ENCODE assay signal across 20 mouse cellular contexts in genomic region chr13:103705436-103705978, GRCm38 (mm10).
DNase-seq lines count a peak whose midpoint lies in the region; ATAC-seq and TF ChIP-seq lines count a peak whose summit lies in the region.
"Had no signal": no experiment of that assay in that cellular context is flagged by ENCODE, and none has a peak within 500 bp of the region (broad histone marks: within the 10 kb centered on the region; RNA-seq: fewer than 3 reads in every experiment).

No protein-coding gene starts in this region.

- no peaks in the 10 kb centered on the region; the same call in 1 of the 2 replicates for H3K4me1 ChIP-seq in hindbrain, embryonic 15.5 days (replicated peaks)
- no peaks in the 10 kb centered on the region for H3K4me1 ChIP-seq in hindbrain, embryonic 11.5 days (replicated peaks; ENCODE audit: control insufficient read depth, insufficient read depth, low read length)
- no peaks in the 10 kb centered on the region for H3K4me1 ChIP-seq in intestine, postnatal 0 days (replicated peaks; ENCODE audit: control insufficient read depth, insufficient read depth, low read length)

- no peaks in the 10 kb centered on the region for H3K9me3 ChIP-seq in hindbrain, embryonic 15.5 days
- H3K9me3 ChIP-seq in hindbrain, embryonic 11.5 days (ENCODE audit: control insufficient read depth, low read length) = no peaks in the 10 kb centered on the region
- H3K9me3 ChIP-seq in intestine, postnatal 0 days (ENCODE audit: control insufficient read depth) = no peaks in the 10 kb centered on the region
- H3K9me3 ChIP-seq: embryonic facial prominence, embryonic 13.5 days; forebrain, embryonic 12.5 days; heart, embryonic 12.5 days had no signal

- TF ChIP-seq CTCF in intestine, postnatal 0 days (IDR thresholded peaks at IDR 0.05; ENCODE audit: low read depth) = no peak

- H3K4me3 ChIP-seq in hindbrain, embryonic 15.5 days = no peak overlapping the region
- no peak overlapping the region for H3K4me3 ChIP-seq in hindbrain, embryonic 11.5 days (ENCODE audit: low read depth, low read length)
- no peak overlapping the region for H3K4me3 ChIP-seq in intestine, postnatal 0 days (ENCODE audit: low read depth, low read length)
- H3K4me3 ChIP-seq: embryonic facial prominence, embryonic 13.5 days; forebrain, embryonic 12.5 days; heart, adult 2 months; heart, embryonic 12.5 days had no signal

- H3K27me3 ChIP-seq in hindbrain, embryonic 15.5 days = no peaks in the 10 kb centered on the region
- H3K27me3 ChIP-seq in hindbrain, embryonic 11.5 days (ENCODE audit: control insufficient read depth, insufficient read depth, low read length) = no peaks in the 10 kb centered on the region
- no peaks in the 10 kb centered on the region for H3K27me3 ChIP-seq in intestine, postnatal 0 days (replicated peaks; ENCODE audit: control insufficient read depth, insufficient read depth, low read length)
- H3K27me3 ChIP-seq: embryonic facial prominence, embryonic 13.5 days; forebrain, embryonic 12.5 days; heart, embryonic 12.5 days had no signal

- peak; percentile 15; the same call in 1 of the 2 replicates for ATAC-seq in hindbrain, embryonic 15.5 days (ENCODE audit: low FRiP score, low read depth)
- no peak for ATAC-seq in hindbrain, embryonic 11.5 days (ENCODE audit: low FRiP score)
- peak; percentile 74 for ATAC-seq in intestine, postnatal 0 days
- ATAC-seq: forebrain, embryonic 16.5 days; hindbrain, embryonic 16.5 days; inflammation-experienced regulatory T-cells, adult 6 months had no signal

- H3K9ac ChIP-seq in hindbrain, embryonic 15.5 days = no peak overlapping the region
- no peak overlapping the region for H3K9ac ChIP-seq in hindbrain, embryonic 11.5 days (ENCODE audit: low read depth, low read length)
- H3K9ac ChIP-seq in intestine, postnatal 0 days (ENCODE audit: low read depth, low read length) = no peak overlapping the region
- H3K9ac ChIP-seq: embryonic facial prominence, embryonic 13.5 days; forebrain, embryonic 12.5 days; heart, embryonic 12.5 days had no signal

- peak; percentile 14 for DNase-seq in adrenal gland, postnatal 14 days
- no peak for DNase-seq in adrenal gland, adult 8-10 months
- no peak for DNase-seq in hindbrain, embryonic 11.5 days (ENCODE audit: low spot score)
- no peak for DNase-seq in cerebellum, adult 9-10 months
- DNase-seq in cerebellum, adult 18-20 months = no peak
- DNase-seq: adrenal gland, postnatal 25 days; cerebellum, adult 2 months; cerebellum, postnatal 14 days; embryo, embryonic 11 days; gastrocnemius, postnatal 10 days; heart, adult 2 months; heart, postnatal 4 days had no signal

- H3K27ac ChIP-seq in hindbrain, embryonic 15.5 days (replicated peaks) = no peak overlapping the region
- no peak overlapping the region for H3K27ac ChIP-seq in hindbrain, embryonic 11.5 days (ENCODE audit: low read depth, low read length)
- no peak overlapping the region for H3K27ac ChIP-seq in intestine, postnatal 0 days (ENCODE audit: low read depth, low read length)
- H3K27ac ChIP-seq: embryonic facial prominence, embryonic 13.5 days; forebrain, embryonic 12.5 days; heart, adult 2 months had no signal

- H3K4me2 ChIP-seq in hindbrain, embryonic 15.5 days = no peak overlapping the region
- H3K4me2 ChIP-seq in hindbrain, embryonic 11.5 days (replicated peaks; ENCODE audit: low read depth, low read length) = no peak overlapping the region
- H3K4me2 ChIP-seq in intestine, postnatal 0 days (replicated peaks; ENCODE audit: low read depth) = no peak overlapping the region
- H3K4me2 ChIP-seq: embryonic facial prominence, embryonic 13.5 days; forebrain, embryonic 12.5 days; heart, embryonic 12.5 days had no signal

- WGBS in hindbrain, embryonic 15.5 days = 77% methylated on average over 6 of the region's 6 CpGs
- whole genome bisulfite sequencing in hindbrain, embryonic 11.5 days = 75% methylated on average over 6 of the region's 6 CpGs
- WGBS in intestine, postnatal 0 days = 36% methylated on average over 6 of the region's 6 CpGs

- no peaks in the 10 kb centered on the region for H3K36me3 ChIP-seq in hindbrain, embryonic 15.5 days
- no peaks in the 10 kb centered on the region for H3K36me3 ChIP-seq in hindbrain, embryonic 11.5 days (ENCODE audit: control insufficient read depth, insufficient read depth, low read length)
- no peaks in the 10 kb centered on the region for H3K36me3 ChIP-seq in intestine, postnatal 0 days (ENCODE audit: control insufficient read depth, insufficient read depth)
- H3K36me3 ChIP-seq: embryonic facial prominence, embryonic 13.5 days; forebrain, embryonic 12.5 days; heart, embryonic 12.5 days had no signal
